Mouse (Mus musculus) midbrain, embryonic 14.5 days (tissue): ENCODE measurements at regions not wholly inside any gene's neighbourhood (a gene's known extent, or its start where the extent isn't known, plus 50 kb on each side); places are given as distances from the start of the nearest gene placed in this dataset.

Experiments
- ATAC-seq: fragments of 200-750 bp; cut with Nextera tagmentation; 2 replicates; pipeline ENCODE4 v1.8.0; 2017; ENCODE audit warnings: moderate number of reproducible peaks, moderate library complexity; ENCODE audit not compliant: low FRiP score, low TSS enrichment
- DNase-seq: peaks from one replicate; pipeline ENCODE4 v3.0.0-alpha.2; 2015
- H3K27ac ChIP-seq: fragments of 300-500 bp; sonication (generic); replicated peaks from 2 replicates; pipeline ENCODE4 v1.5.1; 2014; ENCODE audit warnings: mild to moderate bottlenecking, low read depth, low read length, moderate library complexity
- H3K27me3 ChIP-seq: fragments of 300-500 bp; sonication (generic); 2 replicates; pipeline ENCODE4 v1.6.1; 2014; ENCODE audit warnings: low read length, control low read depth, mixed read lengths; ENCODE audit not compliant: control insufficient read depth, insufficient read depth
- H3K36me3 ChIP-seq: fragments of 300-500 bp; sonication (generic); 2 replicates; pipeline ENCODE4 v1.6.1; 2014; ENCODE audit warnings: low read length, control low read depth; ENCODE audit not compliant: control insufficient read depth, insufficient read depth
- H3K4me1 ChIP-seq: fragments of 300-500 bp; sonication (generic); 2 replicates; pipeline ENCODE4 v1.6.1; 2014; ENCODE audit warnings: mild to moderate bottlenecking, antibody characterized with exemption, low read length, control low read depth; ENCODE audit not compliant: control insufficient read depth, insufficient read depth
- H3K4me2 ChIP-seq: fragments of 300-500 bp; sonication (generic); 2 replicates; pipeline ENCODE4 v1.6.1; 2014; ENCODE audit warnings: mild to moderate bottlenecking, low read length, moderate library complexity
- H3K4me3 ChIP-seq: fragments of 300-500 bp; sonication (generic); replicated peaks from 2 replicates; pipeline ENCODE4 v1.5.1; 2014; ENCODE audit warnings: low read depth, low read length
- H3K9ac ChIP-seq: fragments of 300-500 bp; sonication (generic); replicated peaks from 2 replicates; pipeline ENCODE4 v1.6.1; 2014; ENCODE audit warnings: mild to moderate bottlenecking, low read length, moderate library complexity
- H3K9me3 ChIP-seq: fragments of 300-500 bp; sonication (generic); 2 replicates; pipeline ENCODE4 v1.6.1; 2016; ENCODE audit warnings: low read length, control low read depth, mixed read lengths; ENCODE audit not compliant: control insufficient read depth
- WGBS: fragments of 180-500 bp; shearing (Covaris S2); extraction: QIAGEN DNeasy Blood & Tissue Kit; methylation state at CpG from one replicate; pipeline ENCODE4 v1.1.7; 2014; 5-methylcytosine and 5-hydroxymethylcytosine counted together

DNA sequence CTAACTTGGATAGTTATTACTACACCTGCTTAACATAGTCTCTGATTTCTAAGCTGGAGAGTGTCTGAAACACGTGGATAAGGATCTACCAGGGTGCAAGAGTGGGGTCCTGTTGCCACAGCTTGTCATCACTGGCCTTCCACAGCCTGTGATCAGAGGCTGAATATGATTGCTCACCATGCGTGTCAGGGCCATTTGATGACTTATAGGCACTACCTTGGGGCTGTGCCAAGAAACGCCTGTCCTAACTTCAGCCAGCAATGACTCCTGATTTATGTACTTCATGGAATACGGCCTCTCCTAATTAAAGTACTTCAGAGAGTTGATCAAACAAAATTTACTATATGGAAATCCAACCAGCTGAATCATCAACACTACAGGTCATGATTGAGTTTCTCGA is 480.1 kb downstream of the 1700129C05Rik start:
- ATAC-seq (no peak), DNase-seq (no peak)
- Histone ChIP-seq H3K9ac (no peak overlapping the region), H3K27ac (no peak overlapping the region), H3K4me2 (no peak overlapping the region), H3K27me3 (no peaks in the 10 kb centered on the region), H3K9me3 (no peaks in the 10 kb centered on the region), H3K36me3 (no peaks in the 10 kb centered on the region), H3K4me1 (no peaks in the 10 kb centered on the region), H3K4me3 (no peak overlapping the region)
- 89% methylated on average over 5 of the region's 5 CpGs for WGBS

DNA sequence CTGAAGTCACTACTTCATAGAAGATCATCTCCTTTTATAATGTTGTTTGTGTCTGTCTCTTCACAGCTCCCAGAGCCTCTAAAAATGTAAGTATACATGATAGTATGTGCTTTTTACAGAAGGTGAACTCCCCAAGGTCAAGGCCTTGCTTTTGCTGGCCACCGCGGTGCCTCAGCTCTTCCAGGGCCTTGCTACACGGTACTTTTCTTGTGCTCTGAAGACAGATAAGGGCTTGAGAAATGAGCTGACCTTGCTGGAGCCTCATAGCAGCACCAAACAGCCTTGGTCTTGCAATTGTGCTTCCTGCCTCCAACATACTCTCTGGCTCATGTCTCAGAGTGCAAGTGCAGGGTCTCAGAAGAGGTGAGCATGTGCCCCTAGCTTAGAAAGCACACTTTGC is 481.3 kb downstream of the 1700129C05Rik start:
- H3K9me3 ChIP-seq = no peaks in the 10 kb centered on the region
- H3K27ac ChIP-seq = no peak overlapping the region
- DNase-seq (no peak), ATAC-seq (no peak)
- no peaks in the 10 kb centered on the region for H3K27me3 ChIP-seq
- H3K36me3 ChIP-seq = no peaks in the 10 kb centered on the region
- no peaks in the 10 kb centered on the region for H3K4me1 ChIP-seq
- WGBS = 88% methylated on average over 3 of the region's 3 CpGs
- H3K4me3 ChIP-seq = no peak overlapping the region
- H3K4me2 ChIP-seq = no peak overlapping the region
- no peak overlapping the region for H3K9ac ChIP-seq

DNA sequence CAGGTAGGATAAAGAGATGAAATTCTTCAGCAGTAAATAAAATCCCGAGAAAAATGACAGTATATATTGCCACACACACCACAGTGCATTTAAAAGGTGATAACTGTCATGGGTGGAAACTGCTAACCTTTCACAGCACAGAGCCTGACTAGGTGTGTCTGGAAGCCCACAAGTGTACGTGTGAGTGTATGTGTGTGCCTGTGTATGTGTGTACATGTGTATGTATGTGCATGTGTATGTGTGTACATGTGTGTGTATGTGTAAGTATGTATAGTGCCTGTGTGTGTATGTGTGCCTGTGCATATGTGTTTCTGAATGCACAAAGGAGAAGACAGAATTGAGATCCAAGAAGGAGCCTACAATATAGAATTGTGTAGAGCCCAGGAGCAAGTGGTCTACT is 485.4 kb downstream of the 1700129C05Rik start:
- Histone ChIP-seq H3K4me2 (no peak overlapping the region), H3K36me3 (no peaks in the 10 kb centered on the region), H3K9me3 (no peaks in the 10 kb centered on the region), H3K27ac (no peak overlapping the region), H3K27me3 (no peaks in the 10 kb centered on the region), H3K4me3 (no peak overlapping the region), H3K4me1 (no peaks in the 10 kb centered on the region), H3K9ac (no peak overlapping the region)
- no peak for ATAC-seq
- WGBS = 52% methylated on average over 2 of the region's 2 CpGs
- DNase-seq = no peak

DNA sequence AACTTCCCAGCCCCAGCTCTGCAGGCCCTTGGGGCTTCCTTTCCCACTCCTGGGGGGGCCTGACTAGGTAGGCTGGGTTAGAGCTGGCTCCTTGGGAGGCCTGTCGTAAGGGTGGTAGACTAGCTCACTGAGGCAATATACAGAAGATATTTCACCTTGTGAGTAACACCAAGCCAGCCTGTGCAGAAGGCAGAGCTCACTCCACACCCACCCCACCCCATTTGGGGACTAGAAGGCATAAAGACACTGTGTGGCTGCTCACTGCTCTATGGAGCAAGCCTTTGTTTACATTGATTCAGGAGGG is 485.8 kb downstream of the 1700129C05Rik start:
- 16% methylated on average over 1 of the region's 1 CpGs for WGBS

DNA sequence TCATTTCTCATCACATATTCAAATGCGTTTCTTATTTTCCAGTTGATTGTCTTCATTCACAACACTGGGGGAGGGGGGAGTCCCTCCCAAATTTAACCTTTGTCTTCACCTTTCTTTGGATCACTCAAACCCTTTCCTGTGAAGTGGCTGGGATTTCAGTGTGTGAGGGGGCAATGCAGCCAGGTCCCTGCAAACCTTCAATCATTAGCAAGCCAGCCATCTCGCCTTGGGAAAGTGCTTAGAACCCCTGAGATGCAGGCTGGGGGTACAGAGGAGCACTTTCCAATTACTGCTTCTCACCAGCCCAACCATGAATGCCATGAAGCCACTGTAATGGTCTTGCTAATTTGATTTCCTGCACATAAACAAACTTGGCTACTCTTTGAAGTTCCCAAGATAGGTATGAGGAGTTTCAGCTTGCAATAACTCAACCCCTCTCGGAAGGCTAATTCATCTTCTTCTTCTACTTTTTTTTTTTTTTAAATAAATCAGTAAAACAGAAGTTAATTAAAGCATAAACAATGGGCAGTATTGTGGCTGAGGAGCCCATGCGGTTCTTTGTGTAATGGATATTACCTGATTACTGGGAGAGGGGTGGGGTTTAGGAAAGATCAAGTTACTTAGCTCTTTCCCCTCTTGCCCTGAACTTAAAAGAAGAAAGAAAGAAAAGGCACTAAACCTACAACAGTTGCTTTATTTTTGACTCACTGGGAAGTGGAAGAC is 486.3 kb downstream of the 1700129C05Rik start:
- ATAC-seq (no peak), DNase-seq (no peak)
- Histone ChIP-seq H3K4me2 (no peak overlapping the region), H3K9me3 (no peaks in the 10 kb centered on the region), H3K27ac (no peak overlapping the region), H3K9ac (no peak overlapping the region), H3K4me3 (no peak overlapping the region), H3K36me3 (no peaks in the 10 kb centered on the region), H3K4me1 (no peaks in the 10 kb centered on the region), H3K27me3 (no peaks in the 10 kb centered on the region)
- 24% methylated on average over 4 of the region's 4 CpGs for WGBS

More for the DNA sequence above, 485.8 kb downstream of the 1700129C05Rik start:
- H3K4me2 ChIP-seq = no peak overlapping the region
- H3K4me3 ChIP-seq = no peak overlapping the region
- no peak overlapping the region for H3K9ac ChIP-seq
- no peaks in the 10 kb centered on the region for H3K9me3 ChIP-seq
- no peaks in the 10 kb centered on the region for H3K27me3 ChIP-seq
- no peaks in the 10 kb centered on the region for H3K36me3 ChIP-seq
- no peak for DNase-seq
- H3K4me1 ChIP-seq = no peaks in the 10 kb centered on the region
- H3K27ac ChIP-seq = no peak overlapping the region
- no peak for ATAC-seq

DNA sequence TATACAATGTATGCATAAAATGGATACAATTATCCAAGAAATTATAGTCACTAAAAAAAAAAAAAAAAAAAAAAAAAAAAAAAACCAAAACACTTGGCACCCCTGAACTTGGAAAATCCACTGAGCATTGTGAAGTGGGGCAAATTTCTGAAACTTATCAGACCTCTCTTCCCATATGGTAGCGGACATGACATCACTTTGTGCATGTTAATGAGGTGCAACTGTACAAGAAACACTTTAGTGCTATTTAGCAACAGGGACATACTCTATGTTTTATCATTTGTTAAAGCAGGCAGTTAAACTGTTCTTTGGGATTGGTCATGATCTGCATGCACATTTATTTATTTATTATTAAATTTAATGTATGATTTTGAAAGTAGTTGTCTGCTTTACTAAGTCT is 489.7 kb downstream of the 1700129C05Rik start:
- ATAC-seq (no peak), DNase-seq (no peak)
- no peak overlapping the region for H3K4me2 ChIP-seq
- H3K4me3 ChIP-seq = no peak overlapping the region
- H3K27ac ChIP-seq = no peak overlapping the region
- H3K27me3 ChIP-seq = no peaks in the 10 kb centered on the region
- no peaks in the 10 kb centered on the region for H3K36me3 ChIP-seq
- no peak overlapping the region for H3K9ac ChIP-seq
- WGBS = 100% methylated on average over 1 of the region's 1 CpGs
- H3K4me1 ChIP-seq = no peaks in the 10 kb centered on the region
- no peaks in the 10 kb centered on the region for H3K9me3 ChIP-seq

DNA sequence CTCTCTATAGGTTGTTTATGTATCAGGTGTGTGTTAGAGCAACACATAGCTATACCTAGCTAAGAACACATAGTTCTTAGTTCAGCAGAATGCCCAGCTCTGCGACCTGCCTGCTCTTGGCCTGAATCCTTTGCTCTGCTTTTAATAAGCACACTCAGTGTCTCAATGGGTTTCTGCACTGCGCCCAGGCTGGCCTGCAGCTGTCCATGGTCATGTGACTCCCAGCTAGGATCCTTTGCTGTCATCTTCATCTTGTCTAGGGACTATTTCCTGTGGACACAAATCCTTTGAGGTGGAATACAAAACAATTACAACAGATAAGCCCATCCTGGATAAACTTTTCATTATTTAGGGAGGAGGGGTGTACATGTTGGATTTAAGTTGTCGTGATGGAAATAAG is 490.7 kb downstream of the 1700129C05Rik start:
- Histone ChIP-seq H3K4me3 (no peak overlapping the region), H3K9ac (no peak overlapping the region), H3K9me3 (no peaks in the 10 kb centered on the region), H3K27ac (no peak overlapping the region), H3K27me3 (no peaks in the 10 kb centered on the region), H3K4me2 (no peak overlapping the region), H3K4me1 (no peaks in the 10 kb centered on the region), H3K36me3 (no peaks in the 10 kb centered on the region)
- 70% methylated on average over 3 of the region's 3 CpGs for WGBS
- DNase-seq = no peak
- no peak for ATAC-seq

DNA sequence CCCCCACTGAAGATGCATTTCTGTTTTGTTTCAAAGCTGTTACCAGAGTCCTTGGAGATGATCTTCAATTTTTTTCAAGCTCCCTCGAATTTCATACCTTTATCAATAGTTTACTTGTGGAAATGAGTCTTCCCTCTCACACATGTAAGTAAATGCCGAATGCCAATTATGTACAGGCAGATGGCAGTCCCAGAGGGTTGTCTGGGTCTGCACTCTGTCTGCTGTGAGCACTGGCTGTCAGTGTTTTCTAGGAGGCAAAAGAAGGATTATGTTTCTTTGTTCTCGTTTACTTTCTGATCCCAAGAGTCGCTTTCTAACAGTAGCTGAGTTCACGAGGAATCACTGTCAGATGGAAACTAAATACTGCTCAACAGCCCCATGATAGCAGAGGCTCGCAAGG is 491.5 kb downstream of the 1700129C05Rik start:
- Histone ChIP-seq H3K4me3 (no peak overlapping the region), H3K4me1 (no peaks in the 10 kb centered on the region), H3K4me2 (no peak overlapping the region), H3K9ac (no peak overlapping the region), H3K27ac (no peak overlapping the region), H3K9me3 (no peaks in the 10 kb centered on the region), H3K27me3 (no peaks in the 10 kb centered on the region), H3K36me3 (no peaks in the 10 kb centered on the region)
- ATAC-seq (no peak), DNase-seq (peak; percentile 17)
- WGBS = 26% methylated on average over 6 of the region's 6 CpGs

DNA sequence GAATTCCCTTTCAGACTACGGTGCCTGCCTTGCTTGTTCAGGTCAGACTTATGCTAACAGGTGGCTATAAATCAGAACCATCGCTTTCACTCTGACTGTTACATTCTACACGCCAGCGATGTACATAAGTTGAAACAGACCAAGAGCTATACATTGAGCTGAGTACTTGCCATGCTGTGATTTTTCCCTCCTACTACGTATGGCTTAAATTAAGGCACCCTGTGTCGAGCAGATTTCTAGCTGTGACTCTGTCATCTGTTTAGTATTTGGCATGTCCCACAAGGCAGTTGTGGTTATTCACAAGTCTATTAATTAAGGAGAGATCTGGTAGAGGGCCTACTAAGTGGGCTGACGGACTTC is 504.4 kb downstream of the 1700129C05Rik start:
- H3K4me3 ChIP-seq = no peak overlapping the region
- WGBS = 81% methylated on average over 7 of the region's 7 CpGs
- DNase-seq (no peak), ATAC-seq (no peak)
- peaks cover 9% of the 10 kb centered on the region for H3K4me1 ChIP-seq
- no peak overlapping the region for H3K9ac ChIP-seq
- H3K36me3 ChIP-seq = no peaks in the 10 kb centered on the region
- H3K9me3 ChIP-seq = no peaks in the 10 kb centered on the region
- H3K4me2 ChIP-seq = no peak overlapping the region
- no peak overlapping the region for H3K27ac ChIP-seq
- H3K27me3 ChIP-seq = no peaks in the 10 kb centered on the region
